9 mouse cellular contexts compared by ENCODE assay signal in the genomic region with DNA sequence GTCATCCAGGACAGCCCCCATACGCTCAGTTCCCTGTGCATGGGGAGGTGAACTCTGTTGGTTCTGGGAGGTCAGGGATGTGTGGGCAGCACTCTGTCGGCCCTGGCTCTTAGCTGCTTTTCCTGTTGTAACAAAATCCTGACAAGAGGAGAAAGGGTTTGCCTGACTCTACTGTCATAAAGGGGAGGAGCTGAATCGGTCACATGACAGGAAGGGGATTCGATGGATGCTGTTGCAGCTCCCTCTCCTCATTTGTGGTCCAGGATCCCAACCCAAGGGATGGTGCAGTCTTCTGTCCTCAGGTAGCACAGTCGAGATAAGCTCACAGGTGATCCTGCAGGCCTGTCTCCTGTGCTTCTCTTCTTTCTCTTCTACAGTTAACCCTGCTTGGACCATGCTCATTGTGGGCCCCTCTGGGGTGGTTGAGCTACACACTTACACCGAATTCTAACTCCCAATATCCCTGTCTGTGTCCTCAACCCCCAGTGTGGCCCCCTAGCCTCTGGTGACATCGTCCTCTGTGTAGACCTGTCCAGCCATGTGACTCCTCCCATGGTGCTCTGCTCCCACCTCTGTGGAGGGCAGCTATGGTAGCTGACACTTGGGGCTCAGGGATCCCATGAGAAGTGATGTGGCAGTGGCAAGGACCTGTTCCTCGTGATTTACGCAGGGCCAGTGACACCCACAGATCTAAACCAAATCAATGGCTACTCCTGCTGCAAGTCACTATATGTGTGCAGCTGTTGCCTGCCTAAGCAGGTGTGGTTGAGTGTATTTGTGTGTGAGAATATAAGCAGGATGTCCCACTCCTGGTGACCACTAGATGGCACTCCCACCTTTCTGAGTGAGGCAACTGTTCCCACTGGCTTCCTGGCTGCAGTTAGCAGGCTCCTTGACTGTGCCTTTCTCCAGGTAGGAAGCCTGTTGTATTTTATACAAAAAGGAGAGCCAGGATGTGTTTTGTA. TPM values are rescaled to one million over a fixed set of nuclear protein-coding genes. Genes with fewer than 3 reads are reported as not detected.
DNase-seq lines count a peak whose midpoint lies in the region; ATAC-seq and TF ChIP-seq lines count a peak whose summit lies in the region.
"Had no signal": no experiment of that assay in that cellular context is flagged by ENCODE, and none has a peak within 500 bp of the region (broad histone marks: within the 10 kb centered on the region; RNA-seq: fewer than 3 reads in every experiment).

No protein-coding gene starts in this region.

- no peaks in the 10 kb centered on the region for H3K9me3 ChIP-seq in midbrain, embryonic 11.5 days (ENCODE audit: control insufficient read depth, low read length)

- H3K9ac ChIP-seq in midbrain, embryonic 11.5 days (ENCODE audit: low read length): no peak overlapping the region

- no peaks in the 10 kb centered on the region for H3K27me3 ChIP-seq in midbrain, embryonic 11.5 days (ENCODE audit: control insufficient read depth, insufficient read depth, low read length)

- no peak for TF ChIP-seq POLR2A in cortical plate, adult 2 months (IDR thresholded peaks at IDR 0.05; ENCODE audit: extremely low read depth, insufficient read depth, low read length)

- WGBS in midbrain, embryonic 11.5 days: 77% methylated on average over 9 of the region's 9 CpGs

- peaks cover 19% of the 10 kb centered on the region for H3K4me1 ChIP-seq in cortical plate, adult 2 months (ENCODE audit: control insufficient read depth, insufficient read depth, low read length)
- no peaks in the 10 kb centered on the region for H3K4me1 ChIP-seq in midbrain, embryonic 11.5 days (ENCODE audit: control insufficient read depth, insufficient read depth, low read length)

- DNase-seq in 3134 (ENCODE audit: extremely low read depth, insufficient read length, low spot score): peak; percentile 46
- DNase-seq in adipocyte (ENCODE audit: low spot score): peak; percentile 81
- DNase-seq in gastrocnemius, postnatal 14 days: peak; percentile 57
- DNase-seq in kidney, adult 11 months: peak; percentile 58
- DNase-seq in left cerebral cortex, postnatal 36 days (ENCODE audit: low spot score in 2 of 2): peak; percentile 64 to 75
- peak; percentile 91 for DNase-seq in midbrain, embryonic 11.5 days (ENCODE audit: low spot score, missing footprints)
- peak; percentile 57 to 70 for DNase-seq in right cerebral cortex, postnatal 36 days (ENCODE audit: low spot score in 2 of 2)

- peak; percentile 99 for TF ChIP-seq CTCF in cortical plate, adult 2 months (IDR thresholded peaks at IDR 0.05; ENCODE audit: extremely low read depth, insufficient read depth, low read length)

- peaks cover 16% of the 10 kb centered on the region for H3K36me3 ChIP-seq in midbrain, embryonic 11.5 days (ENCODE audit: control insufficient read depth, insufficient read depth, low read length)

- H3K27ac ChIP-seq in cortical plate, adult 2 months (ENCODE audit: insufficient read depth, low read length): no peak overlapping the region
- no peak overlapping the region for H3K27ac ChIP-seq in midbrain, embryonic 11.5 days (ENCODE audit: low read depth, low read length)

- intact Hi-C loops in gastrocnemius, postnatal 14 days (cut with DNase I; ENCODE audit: low total_unique reads): loop anchor here (2.0 kb wide), 2 partner anchors 122 to 202 kb away; no protein-coding TSS in a partner anchor
- intact Hi-C loops in left cerebral cortex, postnatal 36 days (cut with DNase I): loop anchor here (2.0 to 5.0 kb wide), 2 partner anchors 120 to 202 kb away; a partner anchor contains a TSS

- H3K4me3 ChIP-seq in cortical plate, adult 2 months (ENCODE audit: insufficient read depth, low read length): no peak overlapping the region
- H3K4me3 ChIP-seq in midbrain, embryonic 11.5 days (ENCODE audit: low read depth, low read length): no peak overlapping the region

- no peak overlapping the region for H3K4me2 ChIP-seq in midbrain, embryonic 11.5 days

- peak; percentile 60 for ATAC-seq in midbrain, embryonic 11.5 days (ENCODE audit: low FRiP score)

RNA-seq across cellular contexts. Expression of a gene that starts 31.3 kb away (rescaled TPM):
- polyA plus RNA-seq in cortical plate, adult 2 months (2012; rRNA removed): 43.5 and 45.0 TPM in 2 replicates
- total RNA-seq in gastrocnemius, postnatal 14 days (2021): 10 to 100 TPM; 24.1 to 27.2 TPM
- total RNA-seq in left cerebral cortex, postnatal 36 days (2021): 10 to 100 TPM; 64.4 to 78.3 TPM
- polyA plus RNA-seq in midbrain, embryonic 11.5 days (2014; fragmentation: Nextera tagmentation; extraction: Ambion mirVana): 33.3 and 39.6 TPM in 2 replicates

RNA-seq across cellular contexts. Expression of a gene that starts 54.1 kb away (rescaled TPM):
- polyA plus RNA-seq in cortical plate, adult 2 months (2012; rRNA removed): 1.1 and 1.8 TPM in 2 replicates
- 1 to 10 TPM; 5.4 to 7.4 TPM for total RNA-seq in gastrocnemius, postnatal 14 days (2021)
- total RNA-seq in left cerebral cortex, postnatal 36 days (2021): 1 to 10 TPM in 1 of 2 experiments, under 1 TPM in 1; 0.82 to 1.3 TPM
- polyA plus RNA-seq in midbrain, embryonic 11.5 days (2014; fragmentation: Nextera tagmentation; extraction: Ambion mirVana): 123 and 138 TPM in 2 replicates

RNA-seq across cellular contexts. Expression of a gene that starts 57.1 kb away (rescaled TPM):
- not detected in 2 replicates for polyA plus RNA-seq in cortical plate, adult 2 months (2012; rRNA removed)
- total RNA-seq in gastrocnemius, postnatal 14 days (2021): not detected
- not detected for total RNA-seq in left cerebral cortex, postnatal 36 days (2021)
- not detected in 2 replicates for polyA plus RNA-seq in midbrain, embryonic 11.5 days (2014; fragmentation: Nextera tagmentation; extraction: Ambion mirVana)
- total RNA-seq: adrenal gland, postnatal 4 days had no signal
